Mouse (Mus musculus): ENCODE results near the gene Klhl31.

The Klhl31 gene

GRCm38 (mm10) chr9:77707433-77708139 lies 71.3 kb downstream of the Klhl31 start:
- DNase-seq, result peak; percentile 38

GRCm38 (mm10) chr9:77708950-77709349 lies 72.7 kb downstream of the Klhl31 start:
- no peak for DNase-seq
